Mouse (Mus musculus): ENCODE measurements at regions not wholly inside any gene's neighbourhood (a gene's known extent, or its start where the extent isn't known, plus 50 kb on each side); places are given as distances from the start of the nearest gene placed in this dataset.

DNA sequence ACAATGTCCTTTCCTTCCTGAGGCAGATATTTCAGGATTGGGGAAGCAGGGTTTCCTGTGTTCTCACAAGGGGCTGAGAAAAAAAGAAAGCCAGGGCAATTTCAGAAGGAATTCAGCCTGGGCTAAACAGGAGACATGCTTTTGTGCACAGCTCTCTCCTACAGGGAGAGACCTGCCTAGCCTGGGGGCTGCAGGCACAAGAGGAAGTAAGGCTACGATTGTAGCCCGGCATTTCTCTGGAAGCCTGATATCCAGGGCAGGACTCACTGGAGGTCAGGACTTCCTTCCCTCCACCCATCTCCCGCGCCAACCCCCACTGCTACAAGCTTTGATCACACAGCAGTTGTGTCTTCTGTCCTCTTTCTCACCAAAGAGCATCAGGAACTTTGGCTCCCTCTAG lies 136.5 kb downstream of the Foxo1 start:
- no peaks in the 10 kb centered on the region for H3K36me3 ChIP-seq (replicated peaks)

DNA sequence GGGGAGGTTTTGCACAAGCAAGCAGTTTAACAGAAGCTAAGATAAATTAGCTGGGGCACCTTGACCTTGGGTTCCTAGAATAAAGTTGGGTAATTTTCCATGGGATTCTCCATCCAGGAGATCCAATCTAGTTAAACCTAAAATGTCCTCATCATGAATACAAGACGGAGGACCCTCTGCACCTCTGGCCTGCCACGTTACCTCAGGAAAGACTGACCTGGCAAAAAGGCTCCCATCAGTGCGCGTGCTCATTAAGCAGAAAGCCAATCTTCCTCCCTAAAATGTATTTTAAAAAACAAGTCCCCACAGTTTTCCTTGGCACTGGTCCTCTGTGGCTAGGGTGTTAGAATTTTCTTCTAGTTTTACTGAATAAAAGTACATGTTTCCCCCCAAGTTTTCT lies 134.9 kb downstream of the Foxo1 start:
- TF ChIP-seq CTCF (IDR thresholded peaks at IDR 0.05; ENCODE audit: low read depth, low read length), result no peak
- TF ChIP-seq POLR2AphosphoS5 (IDR thresholded peaks at IDR 0.05; ENCODE audit: insufficient replicate concordance, low read depth, low read length), result no peak
- no peak for TF ChIP-seq TAL1 (conservative IDR thresholded peaks at IDR 0.05; ENCODE audit: low read depth, low read length)
- TF ChIP-seq GATA1 (IDR thresholded peaks at IDR 0.05; ENCODE audit: borderline replicate concordance, low read length), result no peak
- TF ChIP-seq GATA2 (IDR thresholded peaks at IDR 0.05; ENCODE audit: borderline replicate concordance, low read depth, low read length), result no peak
- ATAC-seq (ENCODE audit: extremely low read depth, insufficient number of reproducible peaks, low FRiP score, poor library complexity, severe bottlenecking) (no peak), DNase-seq (ENCODE audit: low spot score) (no peak)
- no peak overlapping the region for H3K4me3 ChIP-seq (ENCODE audit: low read depth, low read length)
- no peaks in the 10 kb centered on the region for H3K36me3 ChIP-seq (replicated peaks)
- H3K4me1 ChIP-seq (ENCODE audit: insufficient read depth, low read depth, low read length), result no peaks in the 10 kb centered on the region
- no peaks in the 10 kb centered on the region for H3K27me3 ChIP-seq (ENCODE audit: insufficient read depth, low read length)
- H3K9me3 ChIP-seq (replicated peaks), result peaks cover 53% of the 10 kb centered on the region

More for the DNA sequence above, 136.5 kb downstream of the Foxo1 start:
- no peaks in the 10 kb centered on the region for H3K27me3 ChIP-seq (ENCODE audit: insufficient read depth, low read length)
- peaks cover 54% of the 10 kb centered on the region for H3K9me3 ChIP-seq (replicated peaks)
- no peak for ATAC-seq (ENCODE audit: extremely low read depth, insufficient number of reproducible peaks, low FRiP score, poor library complexity, severe bottlenecking)
- no peaks in the 10 kb centered on the region for H3K4me1 ChIP-seq (ENCODE audit: insufficient read depth, low read depth, low read length)
- H3K4me3 ChIP-seq (ENCODE audit: low read depth, low read length), result no peak overlapping the region
- no peak for DNase-seq (ENCODE audit: low spot score)
- TF ChIP-seq POLR2AphosphoS5 (IDR thresholded peaks at IDR 0.05; ENCODE audit: insufficient replicate concordance, low read depth, low read length), result no peak
- no peak for TF ChIP-seq CTCF (IDR thresholded peaks at IDR 0.05; ENCODE audit: low read depth, low read length)
- no peak for TF ChIP-seq GATA1 (IDR thresholded peaks at IDR 0.05; ENCODE audit: borderline replicate concordance, low read length)
- TF ChIP-seq TAL1 (conservative IDR thresholded peaks at IDR 0.05; ENCODE audit: low read depth, low read length), result no peak
- no peak for TF ChIP-seq GATA2 (IDR thresholded peaks at IDR 0.05; ENCODE audit: borderline replicate concordance, low read depth, low read length)
